Mouse (Mus musculus): ENCODE measurements around the gene Cd163l1.

DNA sequence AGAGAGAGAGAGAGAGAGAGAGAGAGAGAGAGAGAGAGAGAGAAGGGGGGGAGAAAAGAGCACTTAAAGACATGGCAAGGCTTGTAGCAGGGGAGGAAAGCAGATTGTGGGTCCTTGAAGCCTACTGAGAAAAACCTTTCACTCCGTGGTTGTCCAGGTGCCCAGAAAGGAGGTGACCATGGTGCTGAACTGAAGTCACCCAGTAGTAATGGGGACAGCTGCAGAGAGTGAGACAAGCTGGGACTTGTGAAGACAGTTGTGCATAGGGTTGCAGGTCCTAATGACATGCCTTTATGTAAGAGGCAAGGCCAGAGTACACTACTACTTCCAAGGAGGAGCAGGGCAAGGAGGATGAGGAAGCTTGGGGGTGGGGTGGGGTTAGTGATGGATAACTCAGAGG is 1.2 kb downstream of the Cd163l1 start:
- no peak for TF ChIP-seq CTCF (IDR thresholded peaks at IDR 0.05; ENCODE audit: low read depth, low read length)
- no peak for TF ChIP-seq POLR2AphosphoS5 (IDR thresholded peaks at IDR 0.05; ENCODE audit: insufficient replicate concordance, low read depth, low read length)
- TF ChIP-seq TAL1 (conservative IDR thresholded peaks at IDR 0.05; ENCODE audit: low read depth, low read length): no peak
- no peak for TF ChIP-seq GATA1 (IDR thresholded peaks at IDR 0.05; ENCODE audit: borderline replicate concordance, low read length)
- TF ChIP-seq GATA2 (IDR thresholded peaks at IDR 0.05; ENCODE audit: borderline replicate concordance, low read depth, low read length): no peak
